Mouse (Mus musculus) ovary, postnatal 36 days (tissue): ENCODE data around the gene Bhmt2.
A peak's percentile ranks its signal among the peaks of the same experiment; 100 is the strongest.

Experiments
- DNase-seq: peaks from one replicate; pipeline ENCODE4 v3.0.0; 2022; ENCODE audit warnings: low spot score, mixed read lengths

Bhmt2 gene

GRCm38 (mm10) chr13:93639636-93640035 is 34.5 kb downstream of the Bhmt2 start:
- DNase-seq = no peak

GRCm38 (mm10) chr13:93637282-93638245 is 36.5 kb downstream of the Bhmt2 start, which contains the start of gene Bhmt:
TSS of gene Bhmt (minus strand) at chr13:93637961.
- no peak for DNase-seq

- DNase-seq = no peak
Observed at GRCm38 (mm10) chr13:93636561-93636960, 37.5 kb downstream of the Bhmt2 start.

- no peak for DNase-seq
Observed at GRCm38 (mm10) chr13:93632927-93633326, 41.2 kb downstream of the Bhmt2 start.

DNA sequence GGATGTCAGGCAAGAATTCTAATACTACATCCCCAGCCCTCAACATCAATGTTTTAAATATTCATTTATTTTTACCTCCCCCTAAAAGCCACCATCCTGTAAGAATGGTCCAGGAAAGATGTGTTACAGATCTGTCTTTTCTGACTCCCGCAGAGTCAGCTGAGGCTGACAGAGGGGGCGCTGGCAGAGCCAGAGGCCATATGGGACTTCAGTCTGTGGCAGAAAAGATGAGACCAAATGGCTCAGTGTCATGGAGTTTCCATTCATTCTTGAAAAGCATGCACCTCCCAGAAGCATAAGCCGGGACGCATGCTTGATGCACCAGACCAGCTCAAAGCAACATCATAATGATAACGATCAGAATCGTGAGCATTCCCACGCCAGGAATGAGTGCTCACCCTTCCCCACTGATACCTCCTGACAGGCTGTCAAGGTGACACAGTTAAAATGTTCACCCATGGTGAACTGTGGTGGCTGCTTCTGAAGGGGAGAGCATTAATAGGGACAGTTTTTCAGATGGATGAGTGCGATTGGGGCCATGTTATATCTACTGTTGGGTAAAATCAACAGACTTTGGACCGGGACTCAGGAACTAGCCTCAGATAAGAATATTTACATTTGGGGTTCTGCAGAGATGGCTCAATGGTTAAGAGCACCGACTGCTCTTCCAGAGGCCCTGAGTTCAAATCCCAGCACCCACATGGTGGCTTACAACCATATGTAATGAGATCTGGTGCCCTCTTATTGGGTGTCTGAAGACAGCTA is 43.0 kb downstream of the Bhmt2 start:
- DNase-seq = no peak

- DNase-seq = no peak
Observed at GRCm38 (mm10) chr13:93628861-93629260, 45.2 kb downstream of the Bhmt2 start.

- peak; percentile 50 for DNase-seq
Observed at GRCm38 (mm10) chr13:93614361-93614948, 59.6 kb downstream of the Bhmt2 start.

- no peak for DNase-seq
Observed at GRCm38 (mm10) chr13:93613771-93614170, 60.3 kb downstream of the Bhmt2 start.

- DNase-seq = peak; percentile 72
Observed at GRCm38 (mm10) chr13:93612660-93613607, 61.2 kb downstream of the Bhmt2 start.

- no peak for DNase-seq
Observed at GRCm38 (mm10) chr13:93608476-93608875, 65.6 kb downstream of the Bhmt2 start.

DNA sequence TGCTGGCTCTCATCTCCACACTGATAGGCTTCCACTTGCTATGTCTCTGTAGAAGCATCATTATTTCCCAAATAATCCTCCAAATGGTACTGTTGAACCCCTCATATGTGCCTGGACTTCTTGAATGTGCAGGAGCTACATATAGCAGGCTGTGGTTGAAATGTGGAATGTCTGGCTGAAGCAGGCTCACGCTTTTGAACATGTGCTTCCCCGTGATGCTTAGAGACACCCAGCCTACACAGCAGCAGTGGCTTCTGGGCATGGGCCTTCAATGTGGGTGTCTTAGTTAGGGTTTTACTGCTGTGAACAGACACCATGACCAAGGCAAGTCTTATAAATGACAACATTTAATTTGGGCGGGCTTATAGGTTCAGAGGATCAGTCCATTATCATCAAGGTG is 66.4 kb downstream of the Bhmt2 start:
- no peak for DNase-seq

GRCm38 (mm10) chr13:93606868-93607578 is 67.1 kb downstream of the Bhmt2 start:
- DNase-seq = peak; percentile 31
